Mouse (Mus musculus) lung, adult 2 months (tissue): Measurements from ENCODE around the gene Ide.

Experiments used
- CTCF ChIP-seq: fragments of 200-500 bp; IDR thresholded peaks from 2 replicates; pipeline ENCODE4 v1.5.1; 2011; ENCODE audit warnings: mild to moderate bottlenecking, low read length, control low read depth; ENCODE audit not compliant: insufficient read depth
- POLR2A ChIP-seq: fragments of 200-500 bp; IDR thresholded peaks from 2 replicates; pipeline ENCODE4 v1.6.1; 2011; ENCODE audit warnings: low read depth, mild to moderate bottlenecking, control low read depth, low read length, borderline replicate concordance; ENCODE audit errors: extremely low read depth

DNA sequence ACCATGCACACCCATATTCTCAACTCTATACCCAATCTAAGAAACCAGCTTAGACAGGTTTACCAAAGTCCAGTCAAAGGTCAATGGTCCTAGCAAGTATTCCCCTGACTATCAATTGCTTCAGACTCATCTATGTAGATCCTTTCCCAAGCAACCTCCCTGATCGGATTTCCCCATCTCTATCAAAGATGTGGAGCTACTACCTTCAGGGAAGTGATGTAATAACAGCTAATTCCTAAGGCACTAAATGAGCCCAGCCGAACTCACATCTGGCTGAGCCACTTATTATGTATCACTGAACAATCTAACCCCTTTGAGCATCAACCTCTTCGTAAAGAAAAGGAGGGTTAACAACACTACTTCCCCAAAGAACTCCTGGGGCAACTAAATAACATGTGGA, 15.1 kb upstream of the Ide start:
- no peak for TF ChIP-seq POLR2A
- no peak for TF ChIP-seq CTCF
